Mouse (Mus musculus) myocyte (in vitro differentiated cells): ENCODE data around the gene Sv2c.

Experiments used
- CEBPB ChIP-seq: IDR thresholded peaks from 2 replicates; pipeline ENCODE4 v1.6.1; 2011; ENCODE audit warnings: mild to moderate bottlenecking, moderate library complexity; ENCODE audit not compliant: poor library complexity, insufficient read depth, severe bottlenecking
- E2F4 ChIP-seq: IDR thresholded peaks from one replicate; pipeline ENCODE4 v1.6.1; 2011; ENCODE audit warnings: mild to moderate bottlenecking, control low read depth, moderate library complexity; ENCODE audit not compliant: insufficient read depth
- MYOD1 ChIP-seq, 3 experiments: IDR thresholded peaks; one replicate each; pipeline ENCODE4 v1.6.1; 2011; ENCODE audit warnings: control low read depth in 2 of 3, low read depth in 2 of 3, mild to moderate bottlenecking in 2 of 3, moderate library complexity in 1 of 3; ENCODE audit not compliant: insufficient read length in 2 of 3, control insufficient read depth in 1 of 3
- MYOG ChIP-seq, 3 experiments: IDR thresholded peaks; one replicate each; pipeline ENCODE4 v1.6.1; 2011; ENCODE audit warnings: control low read depth in 2 of 3, low read depth in 2 of 3, mild to moderate bottlenecking in 2 of 3; ENCODE audit not compliant: insufficient read length in 2 of 3, control insufficient read depth in 1 of 3, insufficient read depth in 1 of 3
- POLR2A ChIP-seq: IDR thresholded peaks from one replicate; pipeline ENCODE4 v1.6.1; 2011; ENCODE audit warnings: low read depth, mild to moderate bottlenecking, control low read depth, moderate library complexity; ENCODE audit not compliant: insufficient read length

DNA sequence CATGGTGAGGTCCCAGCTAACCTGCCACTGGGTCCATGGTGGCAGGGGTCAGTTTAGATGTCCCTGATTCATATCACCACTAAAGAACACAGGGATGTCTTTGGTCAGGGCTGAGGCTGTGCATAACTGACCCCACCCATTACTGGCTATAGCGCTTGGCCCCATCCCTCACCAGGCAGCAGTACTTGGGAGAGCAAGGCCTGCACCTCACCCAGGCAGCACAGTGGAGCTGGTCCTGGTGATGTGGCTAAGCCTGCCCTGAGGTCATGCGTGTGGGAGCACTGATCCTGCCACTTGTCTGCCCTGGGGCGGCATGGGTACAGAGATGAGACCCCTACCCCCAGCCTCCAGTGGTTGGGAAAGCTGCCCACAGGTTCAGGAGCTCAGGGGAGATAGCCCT, 128.8 kb downstream of the Sv2c start:
- TF ChIP-seq POLR2A (no peak), CEBPB (no peak), E2F4 (no peak), MYOG (IDR thresholded peaks at IDR 0.05; ENCODE audit: control insufficient read depth in 1 of 3, insufficient read depth in 1 of 3, insufficient read length in 2 of 3, low read depth in 2 of 3) (no peak), MYOD1 (IDR thresholded peaks at IDR 0.05; ENCODE audit: control insufficient read depth in 1 of 3, insufficient read length in 2 of 3, low read depth in 2 of 3) (no peak)
